ENCODE assay signal across 8 mouse cellular contexts in genomic region chr10:60831379-60831778, GRCm38 (mm10). TPM values are rescaled to one million over a fixed set of nuclear protein-coding genes. Genes with fewer than 3 reads are reported as not detected.
DNase-seq lines count a peak whose midpoint lies in the region; ATAC-seq lines count a peak whose summit lies in the region.

Unc5b (minus strand) TSS chr10:60831581.

- peak; percentile 99 for DNase-seq in adrenal gland, adult 18-20 months (ENCODE audit: low spot score in 2 of 2)
- peak; percentile 89 for DNase-seq in embryo, embryonic 10 days (ENCODE audit: low spot score)
- peak; percentile 96 for DNase-seq in gastrocnemius, postnatal 25 days
- DNase-seq in left cerebral cortex, adult 8-10 months (ENCODE audit: low spot score in 2 of 2), result peak; percentile 75 to 78
- peak; percentile 84 for DNase-seq in right cerebral cortex, postnatal 14 days
- DNase-seq in urinary bladder, postnatal 25 days (ENCODE audit: low spot score), result peak; percentile 97

- ATAC-seq in inflammation-experienced regulatory T-cells, adult 6 months, result peak; percentile 70

- WGBS in macrophage (ENCODE audit: missing documents), result under 1% methylated on average over 52 of the region's 53 CpGs

- H3K79me2 ChIP-seq in macrophage (ENCODE audit: inconsistent target), result no peaks in the 10 kb centered on the region

- no peak within 1 kb of the TSS for H3K27ac ChIP-seq in macrophage

- H3K4me3 ChIP-seq in macrophage (ENCODE audit: inconsistent target), result peak within 1 kb of the TSS; percentile 50

- H3K36me3 ChIP-seq in macrophage (ENCODE audit: inconsistent target), result no peaks in the 10 kb centered on the region

RNA-seq across cellular contexts. Expression of gene Unc5b, which starts in this region (rescaled TPM):
- 1 to 10 TPM; 4.1 to 6.7 TPM for total RNA-seq in adrenal gland, adult 18-20 months (2021)
- 1 to 10 TPM; 2.0 to 3.5 TPM for total RNA-seq in gastrocnemius, postnatal 25 days (2021)
- under 1 TPM in 1 of 3 experiments, not detected in 2; 0.10 TPM for polyA plus RNA-seq in inflammation-experienced regulatory T-cells, adult 6 months (2017; shearing (Covaris generic))
- 10 to 100 TPM; 14.5 to 16.4 (median 15.3) TPM for total RNA-seq in left cerebral cortex, adult 8-10 months (2022)
- 1 to 10 TPM in 11 of 26 experiments, under 1 TPM in 15; 0.33 to 9.0 (median 0.88) TPM for total RNA-seq in macrophage (2018; cell fraction: chromatin; rRNA removed)
- 1 to 10 TPM in 11 of 26 experiments, under 1 TPM in 15; 0.31 to 3.4 (median 0.78) TPM for total RNA-seq in macrophage (2018; cell fraction: cytosol; rRNA removed)
- total RNA-seq in macrophage (2018; cell fraction: nucleus; rRNA removed), result 1 to 10 TPM in 17 of 26 experiments, under 1 TPM in 9; 0.53 to 7.2 (median 1.6) TPM
- 0.70 to 0.96 TPM (median 0.70 TPM) in 3 replicates for polyA plus RNA-seq in macrophage (2018)

Comparison
In these comparisons a context has a peak if more than half of its experiments do, and no peak if none do; other contexts are left out.
1. Peak in ATAC-seq in inflammation-experienced regulatory T-cells, adult 6 months; RNA of the gene not detected or under 1 TPM.